12 mouse cellular contexts compared by ENCODE assay signal in genomic region chr10:43666262-43667085, GRCm38 (mm10).
A peak's percentile ranks its signal among the peaks of the same experiment; 100 is the strongest.
DNase-seq lines count a peak whose midpoint lies in the region; ATAC-seq and TF ChIP-seq lines count a peak whose summit lies in the region.
"Had no signal": no experiment of that assay in that cellular context is flagged by ENCODE, and none has a peak within 500 bp of the region (broad histone marks: within the 10 kb centered on the region; RNA-seq: fewer than 3 reads in every experiment).

No protein-coding gene starts in this region.

- H3K9ac ChIP-seq in hindbrain, embryonic 12.5 days = no peak overlapping the region
- H3K9ac ChIP-seq in hindbrain, postnatal 0 days (replicated peaks; ENCODE audit: low read length) = no peak overlapping the region
- H3K9ac ChIP-seq in liver, embryonic 11.5 days (ENCODE audit: low read depth, low read length) = peak overlapping the region; percentile 45
- no peak overlapping the region for H3K9ac ChIP-seq in forebrain, embryonic 12.5 days
- H3K9ac ChIP-seq: limb, embryonic 15.5 days had no signal

- H3K4me2 ChIP-seq in hindbrain, embryonic 12.5 days (replicated peaks) = no peak overlapping the region
- no peak overlapping the region for H3K4me2 ChIP-seq in hindbrain, postnatal 0 days (ENCODE audit: low read depth, low read length)
- H3K4me2 ChIP-seq in liver, embryonic 11.5 days = peak overlapping the region; percentile 70
- no peak overlapping the region for H3K4me2 ChIP-seq in forebrain, embryonic 12.5 days
- H3K4me2 ChIP-seq: limb, embryonic 15.5 days had no signal

- no peaks in the 10 kb centered on the region for H3K27me3 ChIP-seq in hindbrain, embryonic 12.5 days
- H3K27me3 ChIP-seq in hindbrain, postnatal 0 days (ENCODE audit: insufficient read depth, low read length) = no peaks in the 10 kb centered on the region
- H3K27me3 ChIP-seq in liver, embryonic 11.5 days (replicated peaks; ENCODE audit: control insufficient read depth, insufficient read depth, low read length) = no peaks in the 10 kb centered on the region
- no peaks in the 10 kb centered on the region for H3K27me3 ChIP-seq in forebrain, embryonic 12.5 days
- H3K27me3 ChIP-seq: limb, embryonic 15.5 days had no signal

- H3K36me3 ChIP-seq in hindbrain, embryonic 12.5 days = no peaks in the 10 kb centered on the region
- no peaks in the 10 kb centered on the region for H3K36me3 ChIP-seq in hindbrain, postnatal 0 days (ENCODE audit: insufficient read depth, low read length)
- no peaks in the 10 kb centered on the region for H3K36me3 ChIP-seq in liver, embryonic 11.5 days (ENCODE audit: control insufficient read depth, insufficient read depth, low read length)
- no peaks in the 10 kb centered on the region for H3K36me3 ChIP-seq in forebrain, embryonic 12.5 days (replicated peaks)
- H3K36me3 ChIP-seq: limb, embryonic 15.5 days had no signal

- no peak overlapping the region for H3K27ac ChIP-seq in hindbrain, embryonic 12.5 days
- no peak overlapping the region for H3K27ac ChIP-seq in hindbrain, postnatal 0 days
- H3K27ac ChIP-seq in liver, embryonic 11.5 days (ENCODE audit: low read depth, low read length) = peak overlapping the region; percentile 59
- H3K27ac ChIP-seq in forebrain, embryonic 12.5 days = no peak overlapping the region
- H3K27ac ChIP-seq: gastrocnemius, adult 2 months; limb, embryonic 15.5 days had no signal

- no peak overlapping the region for H3K4me3 ChIP-seq in hindbrain, embryonic 12.5 days
- no peak overlapping the region for H3K4me3 ChIP-seq in hindbrain, postnatal 0 days (ENCODE audit: low read length)
- peak overlapping the region; percentile 37 for H3K4me3 ChIP-seq in liver, embryonic 11.5 days (ENCODE audit: low read depth, low read length)
- H3K4me3 ChIP-seq in forebrain, embryonic 12.5 days (replicated peaks) = no peak overlapping the region
- H3K4me3 ChIP-seq: limb, embryonic 15.5 days had no signal

- ATAC-seq in hindbrain, embryonic 12.5 days (ENCODE audit: low FRiP score) = peak; percentile 46; the same call in 1 of the 2 replicates
- no peak for ATAC-seq in hindbrain, postnatal 0 days
- peak; percentile 85 for ATAC-seq in liver, embryonic 11.5 days (replicated peaks; ENCODE audit: low FRiP score)
- ATAC-seq in forebrain, embryonic 12.5 days (ENCODE audit: low FRiP score) = no peak

- WGBS in hindbrain, embryonic 12.5 days = 69% methylated on average over 9 of the region's 9 CpGs
- WGBS in hindbrain, postnatal 0 days = 66% methylated on average over 9 of the region's 9 CpGs
- WGBS in liver, embryonic 11.5 days = 49% methylated on average over 9 of the region's 9 CpGs
- 80% methylated on average over 9 of the region's 9 CpGs for WGBS in forebrain, embryonic 12.5 days

- H3K4me1 ChIP-seq in hindbrain, embryonic 12.5 days = no peaks in the 10 kb centered on the region
- no peaks in the 10 kb centered on the region for H3K4me1 ChIP-seq in hindbrain, postnatal 0 days (ENCODE audit: insufficient read depth, low read length)
- peaks cover 57% of the 10 kb centered on the region for H3K4me1 ChIP-seq in liver, embryonic 11.5 days (replicated peaks; ENCODE audit: control insufficient read depth, insufficient read depth, low read length)
- H3K4me1 ChIP-seq in forebrain, embryonic 12.5 days = no peaks in the 10 kb centered on the region; the same call in 1 of the 2 replicates

- no peak for DNase-seq in hindbrain, postnatal 0 days (ENCODE audit: low spot score)
- peak; percentile 75 for DNase-seq in c-Kit-negative CD71-positive TER-119-positive erythroid progenitor cells, embryonic 14.5 days (ENCODE audit: low read depth, low spot score)
- DNase-seq in liver, embryonic 11.5 days (ENCODE audit: low spot score) = no peak
- DNase-seq in spleen, postnatal 36 days (ENCODE audit: low spot score in 2 of 2) = peak; percentile 43 to 55
- no peak for DNase-seq in layer of hippocampus, postnatal 14 days (ENCODE audit: low spot score in 2 of 2)
- DNase-seq: cerebellum, postnatal 25 days; gastrocnemius, adult 2 months; layer of hippocampus, postnatal 36 days; midbrain, embryonic 14.5 days had no signal

- TF ChIP-seq CTCF in hindbrain, postnatal 0 days (IDR thresholded peaks at IDR 0.05; ENCODE audit: low read depth) = no peak

- no peaks in the 10 kb centered on the region for H3K9me3 ChIP-seq in hindbrain, embryonic 12.5 days (replicated peaks)
- H3K9me3 ChIP-seq in hindbrain, postnatal 0 days (ENCODE audit: low read length) = no peaks in the 10 kb centered on the region
- H3K9me3 ChIP-seq in liver, embryonic 11.5 days (ENCODE audit: control insufficient read depth, low read length) = no peaks in the 10 kb centered on the region
- no peaks in the 10 kb centered on the region for H3K9me3 ChIP-seq in forebrain, embryonic 12.5 days
- H3K9me3 ChIP-seq: limb, embryonic 15.5 days had no signal

Comparison
In these comparisons a context has a peak if more than half of its experiments do, and no peak if none do; other contexts are left out.
1. ATAC-seq: peak in hindbrain, embryonic 12.5 days (single experiment) and liver, embryonic 11.5 days (single experiment); none in hindbrain, postnatal 0 days (single experiment) and forebrain, embryonic 12.5 days (single experiment).
2. DNase-seq: peak in c-Kit-negative CD71-positive TER-119-positive erythroid progenitor cells, embryonic 14.5 days (single experiment) and spleen, postnatal 36 days (2 of 2); none in hindbrain, postnatal 0 days (single experiment), liver, embryonic 11.5 days (single experiment) and layer of hippocampus, postnatal 14 days (0 of 2).